Mouse (Mus musculus) embryonic facial prominence, embryonic 12.5 days (tissue): ENCODE measurements around the gene Ticam1. TPM values are rescaled to one million over a fixed set of nuclear protein-coding genes. Genes with fewer than 3 reads are reported as not detected.

ENCODE experiments used
- ATAC-seq: fragments of 200-750 bp; cut with Nextera tagmentation; 2 replicates; pipeline ENCODE4 v1.8.0; 2017; ENCODE audit not compliant: insufficient number of reproducible peaks, insufficient read depth, low FRiP score, low TSS enrichment
- H3K27ac ChIP-seq: fragments of 300-500 bp; sonication (generic); 2 replicates; pipeline ENCODE4 v1.5.1; 2016; ENCODE audit warnings: mild to moderate bottlenecking
- H3K27me3 ChIP-seq: fragments of 300-500 bp; sonication (generic); 2 replicates; pipeline ENCODE4 v1.6.1; 2016; ENCODE audit warnings: mild to moderate bottlenecking, moderate library complexity
- H3K36me3 ChIP-seq: fragments of 300-500 bp; sonication (generic); 2 replicates; pipeline ENCODE4 v1.6.1; 2016; ENCODE audit warnings: mild to moderate bottlenecking
- H3K4me1 ChIP-seq: fragments of 300-500 bp; sonication (generic); 2 replicates; pipeline ENCODE4 v1.6.1; 2016
- H3K4me2 ChIP-seq: fragments of 300-500 bp; sonication (generic); replicated peaks from 2 replicates; pipeline ENCODE4 v1.6.1; 2016; ENCODE audit warnings: mild to moderate bottlenecking, moderate library complexity
- H3K4me3 ChIP-seq: fragments of 300-500 bp; sonication (generic); 2 replicates; pipeline ENCODE4 v1.5.1; 2016; ENCODE audit warnings: mild to moderate bottlenecking
- H3K9ac ChIP-seq: fragments of 300-500 bp; sonication (generic); 2 replicates; pipeline ENCODE4 v1.6.1; 2016; ENCODE audit warnings: mild to moderate bottlenecking, moderate library complexity
- H3K9me3 ChIP-seq: fragments of 300-500 bp; sonication (generic); 2 replicates; pipeline ENCODE4 v1.6.1; 2016; ENCODE audit warnings: mild to moderate bottlenecking, moderate library complexity
- WGBS: fragments of 180-500 bp; shearing (Covaris S2); methylation state at CpG from one replicate; pipeline ENCODE4 v1.1.7; 2016; 5-methylcytosine and 5-hydroxymethylcytosine counted together
- polyA plus RNA-seq: library from polyadenylated mRNA; unstranded; fragments of >200 nt; fragmentation: Nextera tagmentation; extraction: Ambion mirVana; gene quantifications from 2 replicates; pipeline ENCODE4 v1.2.1, GENCODE M21; 2016

The Ticam1 gene
- polyA plus RNA-seq, 1 experiment from 2014 or later = 2.7 TPM

DNA sequence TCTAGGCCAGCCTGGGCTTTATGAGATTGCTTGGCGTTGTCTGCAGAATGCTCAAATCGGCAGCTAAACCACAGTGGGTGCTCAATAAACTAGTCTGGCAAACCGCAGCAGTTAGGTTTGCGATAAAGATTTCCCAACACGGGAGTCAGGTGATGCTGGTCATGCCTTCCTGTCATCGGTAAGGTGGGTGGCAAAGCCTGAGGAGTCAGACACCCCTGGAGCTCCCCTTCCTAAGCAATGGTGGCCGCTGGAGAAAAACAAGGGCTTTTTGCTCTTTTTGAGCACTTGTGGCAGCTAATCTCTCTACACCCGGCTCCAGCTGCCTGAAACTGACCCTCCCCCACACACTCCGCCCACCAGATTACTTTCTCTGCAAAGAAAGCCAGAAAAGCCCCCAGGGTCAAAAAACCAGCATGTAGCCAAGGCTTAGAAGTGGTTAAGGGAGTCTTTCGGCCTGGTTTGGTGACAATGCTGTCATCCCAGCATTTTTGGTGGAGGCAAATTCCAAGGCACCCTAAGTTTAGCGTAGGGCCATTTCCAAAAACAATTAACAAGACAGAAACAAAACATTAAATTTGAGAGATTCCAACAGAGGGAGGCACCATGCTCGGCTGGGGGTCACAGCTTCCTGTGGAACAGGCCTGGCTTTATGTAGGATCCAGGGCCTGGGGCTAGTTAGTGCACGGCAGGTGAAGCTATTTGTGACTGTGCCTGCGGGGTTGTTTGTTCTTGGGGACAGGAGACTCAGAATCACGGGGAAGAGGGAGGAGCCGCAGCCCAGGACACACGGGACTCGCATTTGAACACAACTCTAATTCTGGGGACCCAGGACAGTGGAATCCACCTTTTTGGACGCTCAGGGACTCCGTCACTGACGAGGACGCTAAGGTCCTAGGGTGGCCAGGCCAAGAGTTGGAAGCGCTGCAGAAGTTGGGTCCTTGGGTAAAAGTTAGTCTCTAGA, 13.1 kb upstream of the Ticam1 start:
- Histone ChIP-seq H3K4me1 (peaks cover 27% of the 10 kb centered on the region), H3K27ac (peak overlapping the region; percentile 96)
- WGBS = under 1% methylated on average over 23 of the region's 23 CpGs

GRCm38 (mm10) chr17:56288866-56289265, 12.3 kb upstream of the Ticam1 start:
- Histone ChIP-seq H3K36me3 (peaks cover 29% of the 10 kb centered on the region), H3K4me1 (peaks cover 27% of the 10 kb centered on the region), H3K4me2 (peak overlapping the region; percentile 76), H3K27me3 (no peaks in the 10 kb centered on the region), H3K27ac (peak overlapping the region; percentile 96), H3K9ac (peak overlapping the region; percentile 63), H3K4me3 (peak overlapping the region; percentile 53), H3K9me3 (no peaks in the 10 kb centered on the region)
- ATAC-seq = no peak
- WGBS = 29% methylated on average over 3 of the region's 3 CpGs

More for the DNA sequence above, 13.1 kb upstream of the Ticam1 start:
- Histone ChIP-seq H3K9ac (peak overlapping the region; percentile 63), H3K36me3 (peaks cover 23% of the 10 kb centered on the region), H3K9me3 (no peaks in the 10 kb centered on the region), H3K4me2 (peak overlapping the region; percentile 76), H3K27me3 (no peaks in the 10 kb centered on the region), H3K4me3 (peak overlapping the region; percentile 53)
- peak; percentile 8 for ATAC-seq

- H3K27ac ChIP-seq = peak overlapping the region; percentile 32
- H3K4me2 ChIP-seq = peak overlapping the region; percentile 27
- ATAC-seq = no peak
- H3K27me3 ChIP-seq = no peaks in the 10 kb centered on the region
- no peak overlapping the region for H3K9ac ChIP-seq
- no peak overlapping the region for H3K4me3 ChIP-seq
- peaks cover 27% of the 10 kb centered on the region for H3K4me1 ChIP-seq
- 59% methylated on average over 3 of the region's 3 CpGs for WGBS
- H3K36me3 ChIP-seq = peaks cover 34% of the 10 kb centered on the region
- no peaks in the 10 kb centered on the region for H3K9me3 ChIP-seq
These were observed 11.2 kb upstream of the Ticam1 start for GRCm38 (mm10) chr17:56287830-56288229.

- no peak overlapping the region for H3K4me3 ChIP-seq
- H3K27me3 ChIP-seq = no peaks in the 10 kb centered on the region
- no peak overlapping the region for H3K4me2 ChIP-seq
- peaks cover 47% of the 10 kb centered on the region for H3K36me3 ChIP-seq
- no peaks in the 10 kb centered on the region for H3K9me3 ChIP-seq
- peaks cover 22% of the 10 kb centered on the region for H3K4me1 ChIP-seq
- H3K27ac ChIP-seq = no peak overlapping the region
- H3K9ac ChIP-seq = no peak overlapping the region
- 92% methylated on average over 11 of the region's 11 CpGs for WGBS
- no peak for ATAC-seq
These were observed 9.4 kb upstream of the Ticam1 start for GRCm38 (mm10) chr17:56285995-56286394.

GRCm38 (mm10) chr17:56283316-56283715, 6.7 kb upstream of the Ticam1 start:
- Histone ChIP-seq H3K36me3 (peaks cover 63% of the 10 kb centered on the region), H3K4me3 (no peak overlapping the region), H3K27me3 (no peaks in the 10 kb centered on the region), H3K9me3 (no peaks in the 10 kb centered on the region), H3K4me1 (peaks cover 12% of the 10 kb centered on the region), H3K4me2 (no peak overlapping the region), H3K27ac (no peak overlapping the region), H3K9ac (no peak overlapping the region)
- 90% methylated on average over 8 of the region's 8 CpGs for WGBS
- no peak for ATAC-seq

- 73% methylated on average over 4 of the region's 4 CpGs for WGBS
- ATAC-seq = no peak
These were observed 6.2 kb upstream of the Ticam1 start for GRCm38 (mm10) chr17:56282802-56283201.

GRCm38 (mm10) chr17:56281193-56281592, 4.6 kb upstream of the Ticam1 start:
- no peak overlapping the region for H3K4me2 ChIP-seq
- no peak overlapping the region for H3K9ac ChIP-seq
- no peak overlapping the region for H3K27ac ChIP-seq
- H3K4me1 ChIP-seq = peaks cover 12% of the 10 kb centered on the region; the same call in 1 of the 2 replicates
- H3K4me3 ChIP-seq = no peak overlapping the region
- no peaks in the 10 kb centered on the region for H3K27me3 ChIP-seq
- WGBS = 91% methylated on average over 12 of the region's 12 CpGs
- peaks cover 56% of the 10 kb centered on the region for H3K36me3 ChIP-seq
- no peak for ATAC-seq
- no peaks in the 10 kb centered on the region for H3K9me3 ChIP-seq

More at GRCm38 (mm10) chr17:56282802-56283201, 6.2 kb upstream of the Ticam1 start:
- Histone ChIP-seq H3K4me1 (peaks cover 7% of the 10 kb centered on the region), H3K9me3 (no peaks in the 10 kb centered on the region), H3K27me3 (no peaks in the 10 kb centered on the region), H3K9ac (no peak overlapping the region), H3K36me3 (peaks cover 63% of the 10 kb centered on the region), H3K4me3 (no peak overlapping the region), H3K4me2 (no peak overlapping the region), H3K27ac (no peak overlapping the region)

- Histone ChIP-seq H3K9ac (no peak overlapping the region), H3K36me3 (peaks cover 40% of the 10 kb centered on the region), H3K9me3 (no peaks in the 10 kb centered on the region), H3K4me1 (peaks cover 12% of the 10 kb centered on the region; the same call in 1 of the 2 replicates), H3K27me3 (no peaks in the 10 kb centered on the region), H3K27ac (no peak overlapping the region), H3K4me2 (no peak overlapping the region), H3K4me3 (no peak overlapping the region)
- WGBS = 88% methylated on average over 12 of the region's 12 CpGs
- no peak for ATAC-seq
These were observed 3.0 kb upstream of the Ticam1 start for GRCm38 (mm10) chr17:56279481-56280155.

DNA sequence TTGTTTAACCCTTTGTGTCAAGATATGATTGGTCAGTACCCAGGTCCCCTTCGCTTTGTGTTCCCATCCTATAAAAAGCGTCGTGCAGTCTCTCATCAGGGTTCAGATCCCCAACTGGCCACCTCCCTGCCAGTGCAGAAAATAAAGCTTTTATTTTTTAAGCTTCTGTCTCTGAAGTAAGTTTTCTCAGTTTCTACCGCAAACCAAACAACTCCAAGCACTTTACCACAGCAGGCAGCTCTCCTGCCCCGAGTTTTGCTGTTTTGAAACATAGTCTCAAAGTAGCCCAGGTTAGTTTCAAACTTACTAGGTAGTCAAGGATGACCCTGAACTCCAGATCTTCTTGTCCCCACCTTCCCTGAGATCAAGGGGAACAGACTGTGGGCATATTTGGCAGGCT, 1.8 kb upstream of the Ticam1 start:
- H3K9me3 ChIP-seq = no peaks in the 10 kb centered on the region
- H3K27me3 ChIP-seq = no peaks in the 10 kb centered on the region
- no peak overlapping the region for H3K9ac ChIP-seq
- WGBS = 95% methylated on average over 5 of the region's 5 CpGs
- H3K4me1 ChIP-seq = peaks cover 12% of the 10 kb centered on the region; the same call in 1 of the 2 replicates
- no peak overlapping the region for H3K4me3 ChIP-seq
- H3K36me3 ChIP-seq = peaks cover 33% of the 10 kb centered on the region
- no peak overlapping the region for H3K27ac ChIP-seq
- H3K4me2 ChIP-seq = no peak overlapping the region
- ATAC-seq = no peak

- peak overlapping the region; percentile 45; the same call in 1 of the 2 replicates for H3K4me3 ChIP-seq
- 54% methylated on average over 2 of the region's 2 CpGs for WGBS
- H3K36me3 ChIP-seq = peaks cover 27% of the 10 kb centered on the region
- H3K27ac ChIP-seq = peak overlapping the region; percentile 82
- ATAC-seq = no peak
- no peaks in the 10 kb centered on the region for H3K9me3 ChIP-seq
- no peaks in the 10 kb centered on the region for H3K27me3 ChIP-seq
- no peak overlapping the region for H3K9ac ChIP-seq
- peaks cover 12% of the 10 kb centered on the region; the same call in 1 of the 2 replicates for H3K4me1 ChIP-seq
- peak overlapping the region; percentile 64 for H3K4me2 ChIP-seq
These were observed 944 bp upstream of the Ticam1 start for GRCm38 (mm10) chr17:56277567-56277893.

DNA sequence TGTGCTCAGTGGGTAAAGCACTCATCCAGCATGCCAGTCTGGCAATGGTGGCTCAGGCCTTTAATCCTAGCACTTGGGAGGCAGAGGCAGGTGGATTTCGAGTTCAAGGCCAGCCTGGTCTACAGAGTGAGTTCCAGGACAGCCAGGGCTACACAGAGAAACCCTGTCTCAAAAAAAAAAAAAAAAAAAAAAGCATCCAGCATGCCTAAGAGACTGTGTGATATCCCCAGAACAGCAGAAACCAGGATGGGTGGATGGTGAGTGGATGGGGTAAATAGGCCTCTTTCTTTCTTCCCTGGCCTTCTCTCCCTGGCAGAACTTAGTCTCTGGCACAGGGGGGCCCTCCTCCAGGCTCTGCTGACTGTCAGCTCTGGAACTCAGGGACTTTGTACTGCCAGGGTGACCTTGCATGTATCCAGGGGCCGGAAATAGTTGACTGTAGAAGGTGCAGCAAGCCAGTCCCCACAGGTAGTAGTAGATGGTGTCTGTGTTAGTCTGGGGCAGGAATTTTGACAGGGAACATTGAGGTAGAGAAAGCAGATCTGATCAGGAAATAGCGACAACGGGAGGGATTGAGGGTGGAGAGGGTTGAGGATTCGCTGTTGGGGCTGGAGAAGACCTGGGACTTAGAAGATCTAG, 625 bp downstream of the Ticam1 start:
- peak overlapping the region; percentile 45 for H3K4me3 ChIP-seq
- H3K9ac ChIP-seq = peak overlapping the region; percentile 56
- whole genome bisulfite sequencing = 28% methylated on average over 5 of the region's 5 CpGs
- H3K9me3 ChIP-seq = no peaks in the 10 kb centered on the region
- no peaks in the 10 kb centered on the region for H3K27me3 ChIP-seq
- peak overlapping the region; percentile 64 for H3K4me2 ChIP-seq
- ATAC-seq = no peak
- peak overlapping the region; percentile 82 for H3K27ac ChIP-seq
- peaks cover 12% of the 10 kb centered on the region; the same call in 1 of the 2 replicates for H3K4me1 ChIP-seq
- H3K36me3 ChIP-seq = peaks cover 25% of the 10 kb centered on the region
